Mouse (Mus musculus) induced T-regulatory cell, adult 2 months (primary cell): ENCODE measurements around the gene Map4k1.

ENCODE experiments used
- DNase-seq: peaks from one replicate; pipeline ENCODE4 v3.0.0-alpha.2; 2012; ENCODE audit warnings: low read depth

The Map4k1 gene

DNA sequence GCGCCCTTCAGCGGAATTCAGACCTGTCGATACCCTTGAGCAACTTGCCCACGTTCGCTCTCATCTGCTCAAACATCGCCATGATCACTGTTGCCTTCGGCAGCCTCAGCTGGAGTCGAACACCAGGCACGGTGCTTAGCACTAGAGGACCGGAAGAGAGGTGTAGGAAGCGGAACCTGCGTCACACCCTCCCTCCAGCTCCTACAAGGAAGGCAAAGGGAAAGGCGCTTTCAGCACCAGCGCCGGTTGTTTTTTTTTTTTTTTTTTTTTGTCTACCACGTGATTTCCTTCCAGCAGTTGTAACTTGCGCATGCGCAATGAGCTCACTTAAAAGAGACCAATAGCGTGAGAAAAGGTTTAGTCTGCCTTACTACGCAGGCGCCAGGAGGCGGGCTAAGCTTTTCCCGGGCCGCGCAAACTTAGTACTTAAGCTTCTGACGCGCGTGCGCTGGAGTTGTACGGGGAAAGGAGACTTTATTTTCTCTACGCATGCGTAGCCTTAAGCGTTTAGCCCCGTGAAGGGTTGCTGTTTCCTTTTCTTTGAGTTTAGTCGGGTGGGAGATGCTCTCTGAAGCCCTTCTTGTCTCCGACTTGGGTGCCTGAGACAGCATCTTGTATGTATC, at the start of gene Map4k1, which contains the start of gene Eif3k:
Map4k1 (plus strand) TSS at position 400 of the 623 bp plus-strand sequence.
Eif3k (minus strand) TSS at position 214 of the 623 bp plus-strand sequence.
- DNase-seq: peak; percentile 100

DNA sequence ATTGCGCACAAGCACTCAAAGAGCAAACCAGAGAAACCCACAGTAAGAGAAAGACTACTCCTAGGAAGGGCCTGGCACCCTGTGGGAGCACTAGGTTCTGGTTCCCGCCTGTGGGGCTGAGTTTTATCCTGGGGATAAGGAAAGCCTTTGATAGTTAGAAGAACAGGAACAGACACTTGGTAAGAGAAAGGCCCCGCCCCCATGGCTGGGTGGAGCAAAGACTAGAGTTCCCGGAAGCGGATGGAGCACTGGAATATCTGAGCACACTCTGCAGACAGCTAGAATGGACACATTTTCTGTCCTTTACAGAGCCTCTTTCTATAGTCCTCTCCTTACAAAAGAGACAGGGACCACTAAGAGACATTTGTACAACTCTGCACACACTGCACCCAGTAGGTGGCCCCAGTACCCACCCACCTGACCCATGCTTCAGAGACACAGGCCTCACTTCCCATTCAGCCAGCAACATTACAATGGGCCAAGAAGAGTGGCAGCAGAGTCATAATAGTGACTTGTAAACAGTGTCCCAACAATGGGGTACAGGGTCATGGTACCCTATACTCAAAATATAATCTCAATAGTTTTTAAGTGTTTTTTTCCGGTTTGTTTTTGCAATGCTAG, 49.3 kb upstream of the Map4k1 start:
- DNase-seq: peak; percentile 37

DNA sequence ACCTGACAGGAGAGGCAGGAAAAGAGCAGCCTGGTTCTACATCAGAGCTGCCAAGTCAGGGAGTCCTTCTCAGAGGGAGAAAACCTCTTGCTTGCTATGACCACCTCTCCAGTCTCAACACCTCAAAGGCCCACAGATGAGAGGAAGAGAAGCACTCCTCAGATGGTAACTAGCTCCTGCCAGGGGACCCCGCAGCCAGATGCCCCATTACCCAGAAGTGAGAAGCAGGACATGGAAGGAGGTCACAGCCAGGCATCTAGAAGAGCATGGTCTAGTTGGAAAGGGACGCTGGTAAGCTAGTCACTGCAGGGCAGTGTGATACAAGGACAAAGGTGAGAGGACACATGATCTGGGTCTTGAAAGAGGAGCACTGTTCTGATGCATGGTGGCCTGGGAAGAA, 48.0 kb upstream of the Map4k1 start:
- DNase-seq: no peak

DNA sequence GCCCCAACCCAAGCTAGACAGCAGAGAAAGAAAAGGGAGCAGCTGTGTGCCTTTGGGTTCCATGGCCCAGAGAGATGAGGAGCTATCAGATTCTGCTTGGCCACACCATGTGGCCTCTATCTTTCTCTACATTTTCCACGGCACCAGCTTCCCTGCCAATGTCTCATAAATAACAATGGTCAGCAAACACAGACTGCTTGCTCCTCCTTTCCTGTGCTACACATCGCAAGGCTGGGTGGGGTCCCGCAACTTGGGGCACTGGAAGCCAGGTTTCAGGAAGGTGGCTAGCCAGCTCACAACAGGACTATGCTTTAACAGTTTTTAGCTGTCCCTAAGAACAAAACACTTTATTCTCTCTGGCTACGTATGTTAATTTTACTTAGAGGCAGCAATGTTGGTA, 45.1 kb upstream of the Map4k1 start:
- no peak for DNase-seq

DNA sequence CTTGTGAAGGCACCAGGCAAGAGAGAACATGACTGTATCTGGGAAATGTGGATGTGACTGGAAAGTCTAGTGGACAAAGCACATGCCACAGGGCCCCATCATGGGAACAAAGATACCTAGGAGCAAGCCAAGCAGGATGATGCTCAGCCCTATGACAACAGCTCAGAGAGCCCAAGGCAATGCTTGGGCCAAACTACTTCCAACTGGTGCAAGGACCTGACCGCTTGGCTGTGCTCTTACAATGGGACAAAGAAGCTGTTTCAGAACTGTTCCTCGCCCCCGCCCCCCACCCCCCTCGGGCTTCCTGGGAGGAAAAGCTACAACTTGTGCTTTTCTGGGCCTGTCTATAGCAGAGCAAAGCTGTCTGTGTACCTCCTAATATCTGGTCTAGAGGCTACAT, 43.2 kb upstream of the Map4k1 start:
- DNase-seq: no peak

DNA sequence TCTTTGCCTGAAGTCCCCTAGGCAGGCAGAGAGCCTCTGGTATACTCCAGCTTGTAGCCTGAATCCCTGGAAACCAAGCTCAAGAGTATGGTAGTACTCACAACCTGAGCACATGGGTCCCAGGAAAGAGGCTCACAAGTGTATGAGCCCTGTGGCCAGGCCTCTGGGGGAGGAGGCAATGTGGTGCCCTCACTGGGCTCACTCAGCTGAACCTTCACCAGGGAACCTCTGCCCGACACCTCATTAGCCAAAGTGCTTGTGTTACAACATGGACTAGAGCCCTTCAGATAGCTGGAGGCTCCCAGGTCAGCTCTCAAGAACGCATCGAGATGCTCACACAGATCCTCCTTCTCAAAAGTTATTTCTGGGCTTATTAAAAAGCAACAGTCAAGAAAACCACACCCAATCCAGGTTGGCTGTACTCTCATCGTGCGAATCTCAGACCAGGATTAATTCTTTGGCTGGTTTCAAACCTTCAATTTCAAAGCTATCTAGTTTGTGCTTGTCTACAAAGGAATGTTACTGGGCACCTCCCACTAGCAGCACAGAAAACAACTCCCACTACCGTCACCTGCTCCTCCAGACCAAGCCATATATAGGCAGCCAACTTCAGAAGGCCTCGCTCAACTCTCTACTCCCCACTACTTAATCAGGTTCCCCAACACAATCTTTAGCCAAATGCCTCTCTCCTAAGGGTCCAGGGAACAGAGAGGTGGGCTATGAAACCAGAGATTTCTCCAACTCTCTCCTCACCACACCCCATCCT, 42.2 kb upstream of the Map4k1 start:
- no peak for DNase-seq

DNA sequence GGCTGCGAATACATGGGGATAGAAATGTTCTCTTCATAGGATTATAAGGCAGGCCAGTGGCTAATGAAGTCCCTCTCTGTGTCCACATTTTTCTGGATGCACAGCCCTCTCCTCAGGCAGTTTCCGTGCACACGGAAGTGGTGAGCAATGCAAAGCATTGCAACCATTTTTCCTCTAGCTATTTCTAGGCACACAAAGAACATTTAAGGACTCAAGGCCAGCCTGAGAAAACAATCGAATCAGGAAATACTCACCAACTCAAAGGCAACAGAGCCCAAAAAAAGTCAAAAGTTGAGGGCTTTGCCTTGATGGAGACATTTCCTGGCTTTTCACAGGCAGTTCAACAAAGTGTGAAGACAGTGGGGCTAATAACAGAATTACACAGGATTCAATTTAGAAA, 40.7 kb upstream of the Map4k1 start:
- no peak for DNase-seq

DNA sequence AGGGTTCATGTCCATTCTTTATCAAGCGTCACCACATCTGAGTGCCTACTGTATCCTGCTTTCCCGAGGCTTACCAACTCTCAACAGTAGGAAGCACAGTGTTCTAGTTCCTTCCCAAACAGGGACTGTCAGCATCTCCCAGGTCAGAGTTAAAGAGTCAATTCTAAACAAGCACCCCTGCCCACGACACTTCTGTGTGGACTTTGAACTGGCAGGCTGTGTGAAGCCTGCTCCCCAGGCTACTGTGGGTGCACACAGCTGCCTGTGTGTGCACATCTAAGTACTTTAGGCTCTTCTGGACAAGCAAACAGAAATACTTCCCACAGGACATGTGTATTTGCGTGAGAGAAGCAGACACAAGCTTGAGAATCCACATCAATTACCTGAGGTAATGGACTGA, 40.3 kb upstream of the Map4k1 start:
- DNase-seq: no peak

DNA sequence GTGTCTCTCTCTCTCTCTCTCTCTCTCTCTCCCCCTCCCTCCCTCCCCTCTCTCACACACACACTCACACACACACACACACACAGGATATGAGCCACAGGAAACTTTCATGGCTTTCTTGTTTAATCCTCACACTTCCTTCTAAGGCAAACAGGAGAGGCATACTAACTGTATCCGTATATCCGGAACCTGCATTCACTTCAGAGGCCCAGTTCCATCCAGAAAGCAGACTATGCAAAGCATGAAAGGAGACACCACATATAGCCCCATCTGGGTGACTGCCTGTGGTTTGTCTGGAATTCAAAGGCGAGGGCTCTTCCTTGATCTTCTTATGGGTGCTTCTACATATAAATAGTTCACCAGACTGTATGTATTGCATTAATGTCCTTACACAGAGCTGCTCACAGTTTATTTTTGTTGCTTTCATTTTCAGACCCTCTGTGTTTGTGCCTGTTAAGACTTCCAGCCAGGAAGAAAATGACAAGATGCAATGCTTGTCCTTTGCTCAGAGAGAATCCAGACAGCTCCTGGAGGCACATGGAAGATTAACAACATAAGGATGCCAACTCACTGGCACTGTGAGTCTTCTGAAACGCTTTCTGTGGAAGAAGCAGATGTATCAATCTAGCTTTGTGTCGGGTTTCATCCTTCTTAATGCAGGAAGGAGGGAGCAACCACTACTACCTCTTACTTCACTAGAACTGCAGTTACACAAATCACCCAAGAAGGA, 38.2 kb upstream of the Map4k1 start:
- peak; percentile 40 for DNase-seq

DNA sequence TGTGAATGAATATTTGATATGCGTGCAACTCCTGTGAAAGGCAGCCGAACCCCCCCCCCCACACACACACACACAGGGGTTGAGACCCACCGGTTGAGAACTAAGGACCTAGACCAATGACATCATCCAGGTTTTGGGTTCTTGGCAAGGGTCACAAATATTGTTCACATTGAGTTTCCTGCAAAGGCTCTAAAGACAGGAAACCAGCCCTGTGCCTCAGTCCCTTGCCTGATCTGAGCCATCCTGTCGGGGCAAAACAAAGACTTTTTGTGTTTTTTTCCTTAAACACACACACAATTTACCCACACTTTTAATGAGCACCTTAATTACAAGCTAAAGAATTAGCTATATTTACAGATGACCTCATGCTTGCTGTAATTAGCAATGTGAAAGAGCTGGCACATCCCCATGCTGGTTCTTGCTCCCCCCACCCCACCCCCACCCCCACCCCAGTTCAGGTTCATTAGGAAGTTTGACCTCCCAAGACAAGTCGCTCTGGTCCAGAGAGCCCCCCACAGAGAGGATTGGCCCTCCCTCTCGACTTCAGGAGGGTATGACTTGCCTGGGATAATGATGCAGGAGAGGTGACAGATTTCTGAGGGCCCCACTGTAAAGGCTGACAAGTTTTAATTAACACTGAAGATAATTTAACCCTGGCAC, 37.0 kb upstream of the Map4k1 start:
- DNase-seq: peak; percentile 63

DNA sequence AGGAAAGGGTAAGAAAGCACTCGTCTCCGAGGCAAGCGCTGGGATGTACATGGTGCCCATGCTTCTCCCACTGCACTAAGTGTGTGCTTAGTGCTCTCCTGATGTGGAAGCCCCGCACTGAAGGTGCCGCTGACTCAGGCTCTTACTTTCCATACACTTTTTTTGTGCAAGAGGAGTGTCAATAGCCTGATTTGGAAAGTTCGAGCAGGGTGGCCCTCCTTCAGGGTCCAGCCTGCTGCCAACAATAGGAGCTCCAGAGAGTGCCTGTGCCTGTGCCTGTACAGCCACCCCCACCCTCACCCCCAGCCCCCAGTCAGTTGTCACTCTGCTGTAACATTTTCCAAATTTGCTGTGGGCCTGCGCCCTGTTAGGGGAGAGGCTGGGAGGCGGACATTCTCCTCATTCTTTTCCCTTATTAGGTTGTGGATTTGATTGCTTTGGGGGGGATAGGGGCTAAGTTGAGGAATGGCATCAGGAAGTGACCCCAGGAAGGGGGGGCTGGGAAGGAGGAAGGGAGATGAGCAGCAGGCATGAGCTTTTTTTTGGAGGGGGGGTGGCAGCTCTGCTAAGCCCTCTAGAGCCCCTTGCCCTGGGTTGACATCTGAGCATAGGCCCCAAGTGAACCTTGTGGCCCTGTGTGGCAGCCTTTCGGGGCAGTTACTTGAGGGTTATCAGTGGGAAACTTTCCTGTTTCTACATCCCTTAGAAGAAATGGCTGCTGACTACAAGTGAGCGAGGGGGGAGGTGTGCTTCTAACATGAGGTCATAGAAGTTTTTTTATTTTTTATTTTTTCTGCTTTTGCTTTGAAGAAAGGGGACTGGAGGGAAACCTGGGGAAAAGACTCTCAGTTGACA, 36.2 kb upstream of the Map4k1 start:
- DNase-seq: peak; percentile 42

DNA sequence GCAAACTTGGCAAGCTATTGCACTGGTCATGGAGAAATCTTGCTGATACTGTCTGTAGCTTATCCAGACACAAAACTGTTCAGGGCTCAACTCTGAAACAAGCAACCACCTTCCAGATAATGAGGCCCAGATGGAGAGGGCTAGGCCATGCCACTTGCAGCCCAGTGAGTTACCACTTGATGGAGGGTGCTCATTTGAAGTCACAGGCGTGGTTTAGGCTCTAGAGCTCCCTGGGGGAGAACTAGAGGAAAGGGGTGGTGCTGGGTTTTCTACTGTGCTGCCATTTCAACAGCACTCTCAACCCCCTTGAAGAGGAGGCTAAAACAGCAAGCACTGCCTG, 35.6 kb upstream of the Map4k1 start:
- no peak for DNase-seq

DNA sequence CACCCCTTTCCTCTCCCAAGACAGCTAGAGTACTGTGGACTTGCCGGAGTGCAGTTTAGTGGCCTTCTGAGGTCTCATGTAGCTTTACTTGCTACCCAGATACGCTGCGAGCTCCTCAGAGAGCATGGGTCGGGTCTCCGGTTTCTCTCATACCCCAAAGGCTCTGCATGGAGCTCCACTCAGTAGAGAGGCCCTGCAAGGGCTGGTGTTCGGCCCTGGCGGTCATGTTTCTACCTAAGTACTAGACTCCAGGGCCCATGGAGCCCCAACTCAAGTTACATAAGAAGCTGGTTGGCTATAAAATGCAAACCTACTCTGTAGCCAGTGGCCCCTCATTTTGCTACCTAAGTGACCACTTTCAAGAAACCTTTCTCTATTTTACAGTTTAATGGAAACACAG, 33.1 kb upstream of the Map4k1 start:
- no peak for DNase-seq

DNA sequence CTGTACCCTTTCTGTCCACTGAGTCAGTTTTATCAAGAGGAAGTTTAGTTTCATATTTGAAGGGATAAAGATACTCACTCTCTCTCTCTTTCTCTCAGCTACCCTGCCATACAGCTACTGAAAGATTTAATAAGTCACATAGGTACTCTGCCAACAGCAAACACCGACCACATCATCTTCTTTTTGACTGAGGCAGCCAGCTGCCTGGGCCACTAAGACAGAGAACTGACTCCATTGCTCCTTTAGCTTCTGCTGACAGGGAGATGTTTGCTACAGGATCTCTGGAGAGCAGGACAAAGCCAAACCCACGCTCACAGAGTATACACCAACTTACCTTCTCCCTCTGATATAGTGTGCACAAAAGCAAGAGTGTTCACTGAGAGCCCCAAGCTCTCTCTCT, 32.6 kb upstream of the Map4k1 start:
- no peak for DNase-seq

DNA sequence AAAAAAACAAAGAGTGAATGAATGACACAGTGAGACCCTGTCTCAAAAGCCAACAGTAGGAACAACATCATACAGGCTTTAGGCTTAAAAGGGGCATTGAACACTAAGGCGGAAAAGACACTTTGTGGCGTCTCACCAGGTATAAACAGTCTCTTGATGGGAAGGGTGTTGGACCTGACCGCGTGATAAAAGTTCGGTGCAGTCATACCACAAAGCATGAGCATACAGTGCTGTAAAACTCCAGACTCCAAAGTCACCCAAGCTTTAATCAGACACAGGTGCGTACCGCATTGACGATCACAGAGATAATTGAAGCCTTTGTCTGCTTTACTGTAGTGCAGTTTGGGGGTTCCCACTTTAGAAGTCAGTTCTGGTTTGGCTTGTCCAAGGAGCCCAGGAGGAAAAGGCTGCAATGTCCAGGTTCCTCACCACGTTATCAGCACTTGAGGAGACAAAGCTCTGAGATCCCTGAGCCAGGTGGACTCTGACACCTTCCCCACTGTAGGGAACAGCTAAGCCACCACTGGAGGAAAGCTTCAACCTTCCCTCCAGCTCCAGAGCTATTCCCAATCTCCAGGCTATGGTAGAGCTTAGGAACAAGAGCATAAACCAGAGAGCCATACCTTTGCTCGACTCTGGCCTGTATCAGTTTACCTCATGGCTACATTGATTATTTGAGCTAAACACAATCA, 31.4 kb upstream of the Map4k1 start:
- DNase-seq: no peak

DNA sequence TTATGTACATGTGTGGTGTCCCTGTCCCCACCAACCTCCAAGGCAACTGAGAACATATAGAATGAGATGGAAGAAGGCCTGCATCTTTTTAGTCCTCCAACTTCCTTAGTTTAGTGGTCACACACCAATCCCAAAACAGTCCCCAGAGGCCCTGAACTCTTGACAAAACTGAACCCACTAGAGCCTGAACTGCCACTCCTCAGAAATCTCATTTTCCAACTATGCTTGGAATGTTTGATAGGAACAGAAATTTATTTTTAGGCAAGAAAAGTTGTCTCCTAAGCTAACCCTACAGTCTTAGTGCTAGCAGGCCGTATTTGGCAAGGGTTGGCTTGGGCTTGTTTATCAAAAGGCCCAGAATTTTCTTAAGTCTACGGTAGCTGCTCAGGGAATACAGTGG, 30.1 kb upstream of the Map4k1 start:
- no peak for DNase-seq

DNA sequence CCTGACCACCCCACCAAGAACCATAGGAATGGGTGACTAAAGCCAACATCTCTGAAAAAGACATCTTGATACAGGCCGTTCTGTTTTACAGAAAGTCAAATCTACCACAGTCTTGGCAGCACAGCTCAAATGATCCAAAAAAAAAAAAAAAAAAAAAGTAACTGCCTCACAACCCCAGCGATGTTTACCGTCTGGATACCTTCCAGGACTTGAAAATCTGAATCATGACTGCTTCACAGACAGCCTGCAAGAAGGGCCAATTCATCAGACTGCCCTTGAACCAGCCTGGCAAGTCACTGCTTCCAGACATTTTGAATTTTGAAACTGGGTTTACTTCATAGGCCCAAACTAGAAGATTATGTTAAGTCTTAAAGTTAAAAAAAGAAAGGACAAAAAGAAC, 29.1 kb upstream of the Map4k1 start:
- DNase-seq: no peak

DNA sequence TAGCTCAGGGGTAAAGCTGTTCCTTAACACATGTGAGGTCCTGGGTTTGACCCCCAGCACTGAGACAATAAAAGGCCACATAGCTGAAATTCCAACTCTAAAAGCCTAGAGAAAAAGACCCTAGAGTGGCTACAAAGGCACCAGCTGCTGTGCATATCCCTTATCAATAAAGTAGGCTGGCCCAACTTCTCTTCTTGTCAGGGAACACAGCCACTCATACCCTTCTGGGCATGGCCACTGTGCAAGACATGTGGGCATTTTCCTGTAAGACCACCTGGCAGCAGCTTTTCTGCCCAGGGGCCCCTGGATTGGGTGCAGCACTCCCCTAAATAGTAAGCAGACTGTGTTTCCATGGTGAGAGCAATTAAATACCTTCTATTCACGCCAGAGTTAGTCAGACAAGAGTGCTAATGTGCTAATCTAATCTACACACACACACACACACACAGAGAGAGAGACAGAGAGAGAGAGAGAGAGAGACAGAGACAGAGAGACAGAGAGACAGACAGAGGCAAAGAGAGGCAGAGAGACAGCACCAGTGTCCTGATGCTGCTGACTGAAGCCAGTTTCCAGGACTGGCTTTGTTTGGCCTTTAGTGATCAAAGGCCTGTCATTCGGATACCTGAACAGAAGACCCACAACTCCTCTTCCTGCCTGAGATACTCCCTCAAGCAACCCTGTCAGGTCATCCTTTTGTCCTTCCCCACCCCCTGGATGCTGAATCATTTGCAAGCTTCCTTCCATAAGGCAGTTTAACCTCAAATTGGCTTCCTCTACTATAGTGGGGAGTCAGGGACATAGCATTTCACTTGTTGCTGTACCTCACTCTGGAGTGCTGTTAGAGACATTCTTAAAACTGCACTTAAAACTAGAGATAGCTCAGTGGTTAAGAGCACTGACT, 28.1 kb upstream of the Map4k1 start:
- DNase-seq: no peak

DNA sequence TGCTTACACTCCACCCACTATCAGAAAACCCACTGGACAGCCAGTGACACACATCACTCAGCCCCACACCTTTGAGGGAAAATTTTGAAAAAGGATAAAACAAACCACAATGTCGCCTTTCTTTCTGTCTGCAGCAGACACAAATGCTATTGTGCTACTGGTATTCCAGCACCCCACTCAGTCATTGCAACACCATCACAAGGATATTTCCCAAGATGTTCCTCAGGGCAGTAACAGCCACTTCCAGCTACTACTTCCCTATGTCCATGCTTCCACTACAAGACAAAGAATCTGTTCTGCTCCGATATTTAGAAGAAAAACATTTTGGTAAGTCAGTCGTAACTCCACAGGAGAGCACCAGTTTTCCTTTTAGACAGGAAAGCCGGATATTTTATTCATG, 27.1 kb upstream of the Map4k1 start:
- no peak for DNase-seq
